Mouse (Mus musculus) embryonic stem cell, embryonic (primary cell): ENCODE measurements around the gene Rec114.

ENCODE experiments used
- CTCF ChIA-PET, 4 experiments: fragments of 300-600 bp in 2 of 4; fragments of 350-600 bp in 2 of 4; sonication (Branson Sonifier 250); formaldehyde crosslinking; loops; one replicate each; lab custom pipeline; 2022; ENCODE audit warnings: inconsistent platforms in 2 of 4; lab: Charles Lee
- POLR2A ChIA-PET, 4 experiments: fragments of 300-600 bp in 2 of 4; fragments of 350-600 bp in 2 of 4; sonication (Branson Sonifier 250); formaldehyde crosslinking; loops; one replicate each; lab custom pipeline; 2022; ENCODE audit warnings: antibody characterized with exemption in 4 of 4, inconsistent platforms in 1 of 4; lab: Charles Lee

Gene Rec114

GRCm38 (mm10) chr9:58741369-58741768 lies 2.4 kb downstream of the Rec114 start:
- CTCF ChIA-PET, result interaction anchor here in 3 of 4 experiments (0.7 to 1.3 kb wide), 3 partner anchors 31 to 163 kb away, joined by 3 to 4 read pairs (median 3); no protein-coding TSS in a partner anchor
- POLR2A ChIA-PET, result interaction anchor here in 2 of 4 experiments (0.8 to 1.7 kb wide), 10 partner anchors 13 to 159 kb away, joined by 3 to 13 read pairs (median 4); partner anchors contain the start of gene Nptn (in 1 of the 2)

- CTCF ChIA-PET, result interaction anchor here in 2 of 4 experiments (0.5 to 0.7 kb wide), 2 partner anchors 14 to 268 kb away, joined by 3 read pairs; no protein-coding TSS in a partner anchor
- POLR2A ChIA-PET, result no interaction called here
Measured at GRCm38 (mm10) chr9:58739791-58740190, 4.0 kb downstream of the Rec114 start.

- CTCF ChIA-PET, result interaction anchor here in 2 of 4 experiments (1.2 to 1.4 kb wide), 2 partner anchors 13 to 14 kb away, joined by 3 to 4 read pairs; no protein-coding TSS in a partner anchor
- POLR2A ChIA-PET, result interaction anchor here in 1 of 4 experiments (1.0 kb wide), 1 partner anchor 18 kb away, joined by 3 read pairs; no protein-coding TSS in a partner anchor
Measured at GRCm38 (mm10) chr9:58723165-58723564, 20.6 kb downstream of the Rec114 start.

GRCm38 (mm10) chr9:58722151-58722550 lies 21.6 kb downstream of the Rec114 start:
- ChIA-PET POLR2A (interaction anchor here in 1 of 4 experiments (1.0 kb wide), 1 partner anchor 19 kb away, joined by 3 read pairs; no protein-coding TSS in a partner anchor), CTCF (interaction anchor here in 2 of 4 experiments (1.2 to 1.4 kb wide), 2 partner anchors 12 kb away, joined by 3 to 4 read pairs; no protein-coding TSS in a partner anchor)

- ChIA-PET POLR2A (interaction anchor here in 1 of 4 experiments (1.1 to 1.3 kb wide), 2 partner anchors 8 to 56 kb away, joined by 3 to 4 read pairs; no protein-coding TSS in a partner anchor), CTCF (interaction anchor here in 2 of 4 experiments (1.0 to 1.5 kb wide), 2 partner anchors 11 kb away, joined by 5 to 11 read pairs; no protein-coding TSS in a partner anchor)
Measured at GRCm38 (mm10) chr9:58721021-58721420, 22.7 kb downstream of the Rec114 start.

GRCm38 (mm10) chr9:58720167-58720566 lies 23.6 kb downstream of the Rec114 start:
- POLR2A ChIA-PET, result interaction anchor here in 1 of 4 experiments (1.3 kb wide), 1 partner anchor 57 kb away, joined by 4 read pairs; no protein-coding TSS in a partner anchor
- CTCF ChIA-PET, result interaction anchor here in 2 of 4 experiments (0.6 to 1.5 kb wide), 2 partner anchors 10 to 56 kb away, joined by 3 to 11 read pairs; no protein-coding TSS in a partner anchor

- ChIA-PET POLR2A (no interaction called here), CTCF (interaction anchor here in 1 of 4 experiments (0.6 kb wide), 1 partner anchor 150 kb away, joined by 3 read pairs; no protein-coding TSS in a partner anchor)
Measured at GRCm38 (mm10) chr9:58719471-58719870, 24.3 kb downstream of the Rec114 start.

- POLR2A ChIA-PET, result no interaction called here
- CTCF ChIA-PET, result interaction anchor here in 2 of 4 experiments (0.6 to 0.9 kb wide), 2 partner anchors 18 to 149 kb away, joined by 3 read pairs; no protein-coding TSS in a partner anchor
Measured at GRCm38 (mm10) chr9:58718964-58719363, 24.8 kb downstream of the Rec114 start.

GRCm38 (mm10) chr9:58716886-58717285 lies 26.9 kb downstream of the Rec114 start:
- ChIA-PET POLR2A (interaction anchor here in 2 of 4 experiments (1.2 to 1.3 kb wide), 2 partner anchors 13 to 24 kb away, joined by 3 read pairs; no protein-coding TSS in a partner anchor), CTCF (no interaction called here)

GRCm38 (mm10) chr9:58710642-58711041 lies 33.1 kb downstream of the Rec114 start:
- POLR2A ChIA-PET, result interaction anchor here in 2 of 4 experiments (0.7 to 1.8 kb wide), 8 partner anchors 14 to 581 kb away, joined by 3 to 4 read pairs (median 3); partner anchors contain the start of genes Adpgk (in 1 of the 2) and Nptn (in 1 of the 2)
- CTCF ChIA-PET, result interaction anchor here (0.6 to 2.5 kb wide), 53 partner anchors 9 to 432 kb away, joined by 3 to 35 read pairs (median 4); partner anchors contain the start of genes Hcn4 (in 1 of the 4) and Rec114 (in 1 of the 4)

- POLR2A ChIA-PET, result interaction anchor here in 3 of 4 experiments (0.7 to 1.8 kb wide), 12 partner anchors 9 to 581 kb away, joined by 3 to 4 read pairs (median 3); partner anchors contain the start of genes Adpgk (in 1 of the 3), Cd276 (in 1 of the 3) and Nptn (in 1 of the 3)
- CTCF ChIA-PET, result interaction anchor here (0.5 to 2.5 kb wide), 67 partner anchors 8 to 769 kb away, joined by 3 to 35 read pairs (median 4); partner anchors contain the start of genes Hcn4 (in 1 of the 4) and Rec114 (in 1 of the 4)
Measured at GRCm38 (mm10) chr9:58709939-58710338, 33.8 kb downstream of the Rec114 start.

- POLR2A ChIA-PET, result interaction anchor here in 1 of 4 experiments (0.5 to 1.6 kb wide), 2 partner anchors 33 to 148 kb away, joined by 3 to 4 read pairs; no protein-coding TSS in a partner anchor
- CTCF ChIA-PET, result interaction anchor here in 1 of 4 experiments (1.2 to 1.5 kb wide), 2 partner anchors 129 to 166 kb away, joined by 3 to 5 read pairs; no protein-coding TSS in a partner anchor
Measured at GRCm38 (mm10) chr9:58707796-58708195, 36.0 kb downstream of the Rec114 start.

- ChIA-PET CTCF (no interaction called here), POLR2A (interaction anchor here in 2 of 4 experiments (1.4 to 1.6 kb wide), 2 partner anchors 13 to 31 kb away, joined by 3 to 5 read pairs; no protein-coding TSS in a partner anchor)
Measured at GRCm38 (mm10) chr9:58706024-58706423, 37.7 kb downstream of the Rec114 start.

GRCm38 (mm10) chr9:58703766-58704165 lies 40.0 kb downstream of the Rec114 start:
- CTCF ChIA-PET, result no interaction called here
- POLR2A ChIA-PET, result interaction anchor here in 2 of 4 experiments (0.6 to 1.2 kb wide), 2 partner anchors 13 to 256 kb away, joined by 3 read pairs; no protein-coding TSS in a partner anchor

- CTCF ChIA-PET, result interaction anchor here in 3 of 4 experiments (0.7 to 1.5 kb wide), 4 partner anchors 8 to 32 kb away, joined by 3 to 4 read pairs (median 4); no protein-coding TSS in a partner anchor
- POLR2A ChIA-PET, result interaction anchor here in 2 of 4 experiments (0.6 to 0.8 kb wide), 4 partner anchors 8 to 497 kb away, joined by 3 to 6 read pairs (median 4); partner anchors contain the start of gene Rec114 (in 1 of the 2)
Measured at GRCm38 (mm10) chr9:58701751-58702150, 42.0 kb downstream of the Rec114 start.

- ChIA-PET POLR2A (no interaction called here), CTCF (interaction anchor here in 1 of 4 experiments (0.8 kb wide), 1 partner anchor 11 kb away, joined by 3 read pairs; no protein-coding TSS in a partner anchor)
Measured at GRCm38 (mm10) chr9:58698486-58698885, 45.3 kb downstream of the Rec114 start.

GRCm38 (mm10) chr9:58691471-58691870 lies 52.3 kb downstream of the Rec114 start:
- POLR2A ChIA-PET, result interaction anchor here in 2 of 4 experiments (0.6 to 1.1 kb wide), 3 partner anchors 12 to 591 kb away, joined by 3 read pairs; no protein-coding TSS in a partner anchor
- CTCF ChIA-PET, result interaction anchor here in 2 of 4 experiments (0.6 to 1.1 kb wide), 3 partner anchors 18 to 113 kb away, joined by 3 to 4 read pairs (median 4); no protein-coding TSS in a partner anchor

- CTCF ChIA-PET, result interaction anchor here in 1 of 4 experiments (0.6 to 1.1 kb wide), 2 partner anchors 59 to 112 kb away, joined by 4 read pairs; no protein-coding TSS in a partner anchor
- POLR2A ChIA-PET, result interaction anchor here in 2 of 4 experiments (0.6 to 1.1 kb wide), 2 partner anchors 13 to 592 kb away, joined by 3 read pairs; no protein-coding TSS in a partner anchor
Measured at GRCm38 (mm10) chr9:58690701-58691100, 53.1 kb downstream of the Rec114 start.
